Mouse (Mus musculus) ES-E14 (cell line): Measurements from ENCODE around the gene Cdc14a. TPM values are rescaled to one million over a fixed set of nuclear protein-coding genes. Genes with fewer than 3 reads are reported as not detected.
A peak's percentile ranks its signal among the peaks of the same experiment; 100 is the strongest.

Source experiments
- DNase-seq: peaks from one replicate; pipeline ENCODE4 v3.0.0-alpha.2; 2013; ENCODE audit warnings: low read depth, low spot score
- H3K27ac ChIP-seq: 2 replicates; pipeline ENCODE4 v1.5.1; 2012; ENCODE audit warnings: low read depth, mild to moderate bottlenecking, low read length, moderate library complexity, mixed read lengths; ENCODE audit not compliant: poor library complexity, insufficient read depth, severe bottlenecking
- H3K36me3 ChIP-seq: 2 replicates; pipeline ENCODE4 v1.6.1; 2012; ENCODE audit warnings: mild to moderate bottlenecking, low read length, moderate library complexity, mixed read lengths; ENCODE audit not compliant: control insufficient read depth, poor library complexity, insufficient read depth, severe bottlenecking
- H3K4me1 ChIP-seq, 2 experiments: fragments of 150-350 bp in 1 of 2; sonication (generic) in 1 of 2; 2 replicates each; pipeline ENCODE4 v1.6.1; 2012; ENCODE audit warnings: low read length in 2 of 2, mild to moderate bottlenecking in 1 of 2, mixed read lengths in 1 of 2; ENCODE audit not compliant: control insufficient read depth in 2 of 2, insufficient read depth in 2 of 2, poor library complexity in 1 of 2
- H3K4me3 ChIP-seq, 2 experiments: fragments of 150-350 bp in 1 of 2; sonication (generic) in 1 of 2; 2 replicates each; pipeline ENCODE4 v1.5.1; 2012; ENCODE audit warnings: low read length in 2 of 2, low read depth in 1 of 2, mild to moderate bottlenecking in 1 of 2, mixed read lengths in 1 of 2; ENCODE audit not compliant: insufficient read depth in 1 of 2, poor library complexity in 1 of 2, severe bottlenecking in 1 of 2
- H3K9ac ChIP-seq: 2 replicates; pipeline ENCODE4 v1.6.1; 2012; ENCODE audit warnings: low read depth, mild to moderate bottlenecking, low read length, mixed read lengths; ENCODE audit not compliant: poor library complexity, insufficient read depth, severe bottlenecking
- H3K9me3 ChIP-seq: fragments of 150-350 bp; sonication (generic); 2 replicates; pipeline ENCODE4 v1.6.1; 2012; ENCODE audit warnings: low read depth, mild to moderate bottlenecking, low read length; ENCODE audit not compliant: control insufficient read depth, insufficient read depth
- CHD2 ChIP-seq: IDR thresholded peaks from 2 replicates; pipeline ENCODE4 v1.6.1; 2014; ENCODE audit warnings: mild to moderate bottlenecking, low read depth, low read length, inconsistent platforms
- HCFC1 ChIP-seq: IDR thresholded peaks from 2 replicates; pipeline ENCODE4 v1.6.1; 2012; ENCODE audit warnings: low read length, inconsistent platforms, borderline replicate concordance; ENCODE audit not compliant: insufficient read depth
- MAFK ChIP-seq: IDR thresholded peaks from 2 replicates; pipeline ENCODE4 v1.6.1; 2014; ENCODE audit warnings: mild to moderate bottlenecking, low read depth, low read length, inconsistent platforms; ENCODE audit not compliant: insufficient read depth
- ZC3H11A ChIP-seq: IDR thresholded peaks from 2 replicates; pipeline ENCODE4 v1.6.1; 2012; ENCODE audit warnings: low read depth, mild to moderate bottlenecking, inconsistent platforms, low read length, borderline replicate concordance
- ZNF384 ChIP-seq: IDR thresholded peaks from 2 replicates; pipeline ENCODE4 v1.6.1; 2012; ENCODE audit warnings: low read depth, low read length, inconsistent platforms
- in situ Hi-C, 2 experiments: fragments of 600-800 bp; cut with MboI; formaldehyde crosslinking; loops; one replicate each; pipeline ENCODE4 v1.15.1; 2025; ENCODE audit warnings: low sequenced_read_pairs in 2 of 2, inconsistent platforms in 1 of 2; ENCODE audit not compliant: unreplicated experiment in 2 of 2
- total RNA-seq: library from RNA; depleted of rRNA; stranded (reverse); fragments of 300-350 nt; gene quantifications from 2 replicates; pipeline ENCODE4 v1.2.3, GENCODE M21; 2012

Gene Cdc14a
- total RNA-seq, 1 experiment: 3.5 TPM

GRCm38 (mm10) chr3:116244476-116244875 lies 179.4 kb downstream of the Cdc14a start:
- TF ChIP-seq ZNF384: no peak
- TF ChIP-seq MAFK: no peak
- TF ChIP-seq CHD2: no peak
- TF ChIP-seq ZC3H11A: no peak
- TF ChIP-seq HCFC1: no peak
- in situ Hi-C loops: no loop called here
- DNase-seq: no peak
- no peak overlapping the region for H3K4me3 ChIP-seq
- H3K4me1 ChIP-seq: no peaks in the 10 kb centered on the region
- H3K9me3 ChIP-seq: no peaks in the 10 kb centered on the region
- H3K36me3 ChIP-seq: no peaks in the 10 kb centered on the region
- no peak overlapping the region for H3K9ac ChIP-seq
- H3K27ac ChIP-seq: no peak overlapping the region

DNA sequence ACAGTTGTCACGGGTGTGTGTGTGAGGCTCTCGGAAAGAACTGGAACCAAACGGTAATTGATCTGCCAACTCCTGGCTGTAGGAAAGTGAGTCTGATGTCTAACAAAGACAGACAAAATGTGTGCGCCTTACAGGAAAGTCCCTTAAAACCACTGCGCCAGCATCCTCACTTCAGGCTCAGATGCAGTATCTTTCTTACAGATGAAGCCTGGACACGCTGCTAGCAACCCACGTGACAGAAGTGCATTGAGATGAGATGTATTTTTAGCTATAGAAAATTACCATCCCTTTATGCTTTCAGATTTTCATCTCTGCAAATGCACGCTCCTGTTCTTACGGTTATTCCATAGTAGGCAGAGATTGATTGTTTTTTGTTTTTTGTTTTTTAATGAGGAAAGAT lies 181.1 kb downstream of the Cdc14a start:
- H3K27ac ChIP-seq: no peak overlapping the region
- H3K4me1 ChIP-seq: no peaks in the 10 kb centered on the region
- H3K36me3 ChIP-seq: no peaks in the 10 kb centered on the region
- no peak for DNase-seq
- no peak overlapping the region for H3K4me3 ChIP-seq
- in situ Hi-C loops: no loop called here
- no peaks in the 10 kb centered on the region for H3K9me3 ChIP-seq
- TF ChIP-seq MAFK (no peak), HCFC1 (no peak), ZC3H11A (no peak), CHD2 (no peak), ZNF384 (no peak)
- no peak overlapping the region for H3K9ac ChIP-seq

DNA sequence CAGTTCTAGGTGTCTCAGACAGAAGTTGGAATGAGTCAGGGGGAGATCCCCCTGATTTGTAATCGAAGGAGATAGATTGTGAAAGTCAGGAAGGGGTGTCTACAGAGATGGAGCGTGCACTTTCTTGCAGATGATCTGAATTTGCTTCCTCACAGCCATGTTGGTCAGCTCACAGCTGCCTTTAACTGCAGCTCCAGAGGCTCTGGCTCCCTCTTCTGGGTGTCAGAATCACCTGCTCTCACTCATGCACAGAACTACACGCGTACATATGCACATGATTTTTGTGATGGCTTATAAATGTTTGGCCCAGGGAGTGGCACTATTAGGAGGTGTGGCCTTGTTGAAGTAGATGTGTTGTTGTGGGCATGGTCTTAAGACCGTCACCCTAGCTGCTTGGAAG lies 186.3 kb downstream of the Cdc14a start:
- DNase-seq: no peak
- H3K4me3 ChIP-seq: no peak overlapping the region
- in situ Hi-C loops: no loop called here

GRCm38 (mm10) chr3:116236856-116237255 lies 187.0 kb downstream of the Cdc14a start:
- DNase-seq: no peak
- no peak for TF ChIP-seq HCFC1
- in situ Hi-C loops: no loop called here

More for the DNA sequence above, 186.3 kb downstream of the Cdc14a start:
- Histone ChIP-seq H3K9ac (no peak overlapping the region), H3K4me1 (no peaks in the 10 kb centered on the region), H3K36me3 (no peaks in the 10 kb centered on the region), H3K9me3 (no peaks in the 10 kb centered on the region), H3K27ac (no peak overlapping the region)
- TF ChIP-seq CHD2: no peak
- no peak for TF ChIP-seq MAFK
- TF ChIP-seq ZC3H11A: peak; percentile 3; the same call in 1 of the 2 replicates

DNA sequence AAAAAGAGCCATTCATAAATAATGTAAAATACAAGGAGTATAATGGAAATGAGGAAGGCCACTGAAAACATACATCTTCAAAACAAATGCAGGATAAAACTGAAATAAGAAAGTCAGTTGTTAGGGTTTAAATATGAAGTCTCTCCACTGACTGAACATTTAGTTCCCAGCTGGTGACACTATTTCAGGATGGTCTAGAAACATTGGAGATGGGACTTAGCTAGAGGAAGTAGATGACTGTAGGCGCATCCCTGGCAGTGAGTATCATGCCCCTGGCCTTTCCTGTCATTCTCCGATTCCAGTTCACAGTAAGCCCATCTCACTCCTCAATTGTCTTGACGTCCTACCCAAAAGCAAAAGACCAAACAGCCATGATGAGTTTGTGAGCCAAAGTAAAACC lies 190.3 kb downstream of the Cdc14a start:
- DNase-seq: no peak
- no peak overlapping the region for H3K9ac ChIP-seq
- in situ Hi-C loops: no loop called here
- H3K4me1 ChIP-seq: no peaks in the 10 kb centered on the region
- no peak overlapping the region for H3K27ac ChIP-seq
- H3K36me3 ChIP-seq: no peaks in the 10 kb centered on the region
- no peak overlapping the region for H3K4me3 ChIP-seq
- no peaks in the 10 kb centered on the region for H3K9me3 ChIP-seq
- TF ChIP-seq ZNF384: no peak
- TF ChIP-seq HCFC1: no peak
- no peak for TF ChIP-seq MAFK
- TF ChIP-seq CHD2: no peak
- TF ChIP-seq ZC3H11A: no peak

More at GRCm38 (mm10) chr3:116236856-116237255, 187.0 kb downstream of the Cdc14a start:
- Histone ChIP-seq H3K4me1 (no peaks in the 10 kb centered on the region), H3K4me3 (no peak overlapping the region), H3K36me3 (no peaks in the 10 kb centered on the region), H3K9ac (no peak overlapping the region), H3K9me3 (no peaks in the 10 kb centered on the region), H3K27ac (no peak overlapping the region)
